Comparison of ENCODE assay signal across 23 mouse cellular contexts in genomic region chr1:170865406-170865805, GRCm38 (mm10). TPM values are rescaled to one million over a fixed set of nuclear protein-coding genes. Genes with fewer than 3 reads are reported as not detected.
DNase-seq lines count a peak whose midpoint lies in the region; ATAC-seq lines count a peak whose summit lies in the region.
"Had no signal": no experiment of that assay in that cellular context is flagged by ENCODE, and none has a peak within 500 bp of the region (broad histone marks: within the 10 kb centered on the region; RNA-seq: fewer than 3 reads in every experiment).

No protein-coding gene starts in this region.

- ATAC-seq in liver, embryonic 11.5 days (replicated peaks; ENCODE audit: low FRiP score), result no peak
- 0 out of 2 replicates have a peak, but pooled peaks have one; percentile 7 for ATAC-seq in common myeloid progenitor, adult 5-6 weeks (replicated peaks; ENCODE audit: low read depth, poor library complexity, severe bottlenecking)
- ATAC-seq in forebrain, embryonic 14.5 days, result no peak
- ATAC-seq: hindbrain, embryonic 16.5 days; intestine, embryonic 16.5 days had no signal

- H3K36me3 ChIP-seq in heart, embryonic 10.5 days, result no peaks in the 10 kb centered on the region
- H3K36me3 ChIP-seq in liver, embryonic 11.5 days (ENCODE audit: control insufficient read depth, insufficient read depth, low read length), result 0 out of 2 replicates have a peak, but pooled peaks cover 2% of the 10 kb centered on the region
- no peaks in the 10 kb centered on the region for H3K36me3 ChIP-seq in macrophage (ENCODE audit: inconsistent target)
- no peaks in the 10 kb centered on the region for H3K36me3 ChIP-seq in forebrain, embryonic 14.5 days (ENCODE audit: control insufficient read depth, insufficient read depth, low read length)
- H3K36me3 ChIP-seq: forebrain, embryonic 10.5 days; kidney, embryonic 15.5 days; limb, embryonic 12.5 days; midbrain, embryonic 10.5 days had no signal

- peak; percentile 64 for DNase-seq in heart, embryonic 10.5 days (ENCODE audit: low spot score)
- no peak for DNase-seq in heart, adult 9 months (ENCODE audit: low spot score in 2 of 2)
- DNase-seq in liver, embryonic 11.5 days (ENCODE audit: low spot score), result no peak
- DNase-seq in liver, result no peak
- DNase-seq in layer of hippocampus, adult 11-12 months (ENCODE audit: low spot score), result no peak
- DNase-seq in forebrain, embryonic 14.5 days (ENCODE audit: low spot score), result no peak
- DNase-seq: cerebellum, adult 2 months; cerebellum, postnatal 36 days; kidney, postnatal 4 days; lung, adult 2 months; right cerebral cortex, postnatal 4 days; thymus, postnatal 4 days had no signal

- H3K4me3 ChIP-seq in heart, embryonic 10.5 days, result peak overlapping the region; percentile 37
- H3K4me3 ChIP-seq in liver, embryonic 11.5 days (ENCODE audit: low read depth, low read length), result no peak overlapping the region
- no peak overlapping the region; the same call in 1 of the 2 replicates for H3K4me3 ChIP-seq in macrophage (ENCODE audit: inconsistent target)
- no peak overlapping the region for H3K4me3 ChIP-seq in forebrain, embryonic 14.5 days (ENCODE audit: low read depth, low read length)
- H3K4me3 ChIP-seq: kidney, embryonic 15.5 days; limb, embryonic 12.5 days; midbrain, embryonic 10.5 days had no signal

- H3K4me1 ChIP-seq in heart, embryonic 10.5 days, result peaks cover 34% of the 10 kb centered on the region
- peaks cover 43% of the 10 kb centered on the region for H3K4me1 ChIP-seq in liver, embryonic 11.5 days (replicated peaks; ENCODE audit: control insufficient read depth, insufficient read depth, low read length)
- H3K4me1 ChIP-seq in forebrain, embryonic 14.5 days (ENCODE audit: control insufficient read depth, insufficient read depth, low read length), result peaks cover 3% of the 10 kb centered on the region

- H3K4me2 ChIP-seq in liver, embryonic 11.5 days, result peak overlapping the region; percentile 4; the same call in 1 of the 2 replicates
- H3K4me2 ChIP-seq in forebrain, embryonic 14.5 days (ENCODE audit: low read length), result no peak overlapping the region
- H3K4me2 ChIP-seq: kidney, embryonic 15.5 days; limb, embryonic 12.5 days had no signal

- no peaks in the 10 kb centered on the region for H3K27me3 ChIP-seq in heart, embryonic 10.5 days (ENCODE audit: insufficient read depth, poor library complexity, severe bottlenecking)
- H3K27me3 ChIP-seq in liver, embryonic 11.5 days (replicated peaks; ENCODE audit: control insufficient read depth, insufficient read depth, low read length), result no peaks in the 10 kb centered on the region
- H3K27me3 ChIP-seq in forebrain, embryonic 14.5 days (replicated peaks; ENCODE audit: control insufficient read depth, insufficient read depth, low read length), result no peaks in the 10 kb centered on the region
- H3K27me3 ChIP-seq: kidney, embryonic 15.5 days; limb, embryonic 12.5 days had no signal

- H3K9ac ChIP-seq in liver, embryonic 11.5 days (ENCODE audit: low read depth, low read length), result no peak overlapping the region
- no peak overlapping the region for H3K9ac ChIP-seq in forebrain, embryonic 14.5 days (ENCODE audit: low read length)
- H3K9ac ChIP-seq: kidney, embryonic 15.5 days; limb, embryonic 12.5 days had no signal

- H3K79me2 ChIP-seq in macrophage (ENCODE audit: inconsistent target), result peaks cover 76% of the 10 kb centered on the region

- no peaks in the 10 kb centered on the region for H3K9me3 ChIP-seq in heart, embryonic 10.5 days
- no peaks in the 10 kb centered on the region for H3K9me3 ChIP-seq in liver, embryonic 11.5 days (ENCODE audit: control insufficient read depth, low read length)
- no peaks in the 10 kb centered on the region for H3K9me3 ChIP-seq in forebrain, embryonic 14.5 days (replicated peaks; ENCODE audit: control insufficient read depth, low read length)
- H3K9me3 ChIP-seq: forebrain, embryonic 10.5 days; kidney, embryonic 15.5 days; limb, embryonic 12.5 days; midbrain, embryonic 10.5 days had no signal

- 44% methylated on average over 5 of the region's 5 CpGs for WGBS in heart, embryonic 10.5 days
- 53% methylated on average over 5 of the region's 5 CpGs for WGBS in liver, embryonic 11.5 days
- 11% methylated on average over 5 of the region's 5 CpGs for WGBS in macrophage (ENCODE audit: missing documents)
- WGBS in forebrain, embryonic 14.5 days, result 93% methylated on average over 5 of the region's 5 CpGs

- H3K27ac ChIP-seq in heart, embryonic 10.5 days, result peak overlapping the region; percentile 56; the same call in 1 of the 2 replicates
- no peak overlapping the region for H3K27ac ChIP-seq in liver, embryonic 11.5 days (ENCODE audit: low read depth, low read length)
- H3K27ac ChIP-seq in macrophage, result peak overlapping the region; percentile 35
- no peak overlapping the region for H3K27ac ChIP-seq in forebrain, embryonic 14.5 days (ENCODE audit: low read depth, low read length)
- H3K27ac ChIP-seq: forebrain, embryonic 10.5 days; kidney, embryonic 15.5 days; limb, embryonic 12.5 days; midbrain, embryonic 10.5 days had no signal

RNA-seq across cellular contexts. Expression of gene Atf6, which starts 2.2 kb away (rescaled TPM):
- polyA plus RNA-seq in heart, embryonic 10.5 days (2016; fragmentation: Nextera tagmentation; extraction: Ambion mirVana), result 10.9 and 16.0 TPM in 2 replicates
- 11.5 and 12.4 TPM in 2 replicates for polyA plus RNA-seq in liver, embryonic 11.5 days (2014; fragmentation: Nextera tagmentation; extraction: Ambion mirVana)
- total RNA-seq in common myeloid progenitor, adult 5-6 weeks (2017), result 19.8 and 28.6 TPM in 2 replicates
- total RNA-seq in macrophage (2018; cell fraction: chromatin; rRNA removed), result 100 to 1,000 TPM in 7 of 26 experiments, 10 to 100 TPM in 19; 32.2 to 113 (median 88.3) TPM
- 10 to 100 TPM; 39.2 to 72.1 (median 54.7) TPM for total RNA-seq in macrophage (2018; cell fraction: cytosol; rRNA removed)
- total RNA-seq in macrophage (2018; cell fraction: nucleus; rRNA removed), result 100 to 1,000 TPM in 6 of 26 experiments, 10 to 100 TPM in 20; 48.1 to 130 (median 83.2) TPM
- 41.4 to 56.5 TPM (median 54.4 TPM) in 3 replicates for polyA plus RNA-seq in macrophage (2018)
- 7.5 and 8.9 TPM in 2 replicates for polyA plus RNA-seq in forebrain, embryonic 14.5 days (2014; fragmentation: Nextera tagmentation; extraction: Ambion mirVana)

RNA-seq across cellular contexts. Expression of gene Gm26620, which starts 19.5 kb away (rescaled TPM):
- 0.67 TPM in 1 of 2 replicates, not detected in the other for polyA plus RNA-seq in heart, embryonic 10.5 days (2016; fragmentation: Nextera tagmentation; extraction: Ambion mirVana)
- polyA plus RNA-seq in liver, embryonic 11.5 days (2014; fragmentation: Nextera tagmentation; extraction: Ambion mirVana), result 0.62 TPM in 1 of 2 replicates, not detected in the other
- total RNA-seq in common myeloid progenitor, adult 5-6 weeks (2017), result not detected in 2 replicates
- 1 to 10 TPM in 9 of 26 experiments, not detected in 17; 1.3 to 2.3 (median 1.5) TPM for total RNA-seq in macrophage (2018; cell fraction: chromatin; rRNA removed)
- 1 to 10 TPM in 2 of 26 experiments, under 1 TPM in 24; 0.21 to 1.2 (median 0.51) TPM for total RNA-seq in macrophage (2018; cell fraction: cytosol; rRNA removed)
- total RNA-seq in macrophage (2018; cell fraction: nucleus; rRNA removed), result 1 to 10 TPM in 7 of 26 experiments, under 1 TPM in 7, not detected in 12; 0.59 to 2.0 (median 1.1) TPM
- polyA plus RNA-seq in macrophage (2018), result 0.43 to 0.62 TPM (median 0.55 TPM) in 3 replicates
- polyA plus RNA-seq in forebrain, embryonic 14.5 days (2014; fragmentation: Nextera tagmentation; extraction: Ambion mirVana), result 0.29 and 0.64 TPM in 2 replicates
- total RNA-seq: hematopoietic stem cell, adult 5-6 weeks had no signal

RNA-seq across cellular contexts. Expression of gene Dusp12, which starts 19.9 kb away (rescaled TPM):
- 28.9 and 37.9 TPM in 2 replicates for polyA plus RNA-seq in heart, embryonic 10.5 days (2016; fragmentation: Nextera tagmentation; extraction: Ambion mirVana)
- polyA plus RNA-seq in liver, embryonic 11.5 days (2014; fragmentation: Nextera tagmentation; extraction: Ambion mirVana), result 34.8 and 36.7 TPM in 2 replicates
- total RNA-seq in common myeloid progenitor, adult 5-6 weeks (2017), result 10.3 and 11.9 TPM in 2 replicates
- 10 to 100 TPM in 17 of 26 experiments, 1 to 10 TPM in 9; 3.0 to 37.0 (median 17.2) TPM for total RNA-seq in macrophage (2018; cell fraction: chromatin; rRNA removed)
- 10 to 100 TPM in 17 of 26 experiments, 1 to 10 TPM in 9; 6.9 to 18.6 (median 12.3) TPM for total RNA-seq in macrophage (2018; cell fraction: cytosol; rRNA removed)
- 10 to 100 TPM in 12 of 26 experiments, 1 to 10 TPM in 14; 3.2 to 29.1 (median 9.8) TPM for total RNA-seq in macrophage (2018; cell fraction: nucleus; rRNA removed)
- 9.6 to 14.7 TPM (median 12.1 TPM) in 3 replicates for polyA plus RNA-seq in macrophage (2018)
- 36.8 and 39.7 TPM in 2 replicates for polyA plus RNA-seq in forebrain, embryonic 14.5 days (2014; fragmentation: Nextera tagmentation; extraction: Ambion mirVana)

RNA-seq across cellular contexts. Expression of gene Fcrlb, which starts 47.3 kb away (rescaled TPM):
- polyA plus RNA-seq in heart, embryonic 10.5 days (2016; fragmentation: Nextera tagmentation; extraction: Ambion mirVana), result not detected in 2 replicates
- 0.14 TPM in 1 of 2 replicates, not detected in the other for polyA plus RNA-seq in liver, embryonic 11.5 days (2014; fragmentation: Nextera tagmentation; extraction: Ambion mirVana)
- total RNA-seq in common myeloid progenitor, adult 5-6 weeks (2017), result not detected in 2 replicates
- total RNA-seq in macrophage (2018; cell fraction: chromatin; rRNA removed), result 1 to 10 TPM in 2 of 26 experiments, under 1 TPM in 1, not detected in 23; 0.49 to 6.0 (median 1.0) TPM
- total RNA-seq in macrophage (2018; cell fraction: cytosol; rRNA removed), result under 1 TPM in 19 of 26 experiments, not detected in 7; 0.11 to 0.67 (median 0.24) TPM
- 1 to 10 TPM in 5 of 26 experiments, under 1 TPM in 7, not detected in 14; 0.43 to 5.2 (median 0.76) TPM for total RNA-seq in macrophage (2018; cell fraction: nucleus; rRNA removed)
- 0.47 to 0.68 TPM in 2 of 3 replicates, not detected in the other for polyA plus RNA-seq in macrophage (2018)
- polyA plus RNA-seq in forebrain, embryonic 14.5 days (2014; fragmentation: Nextera tagmentation; extraction: Ambion mirVana), result not detected in 2 replicates
- total RNA-seq: adrenal gland, postnatal 4 days; gastrocnemius, adult 8-10 months; hematopoietic stem cell, adult 5-6 weeks had no signal
- polyA plus RNA-seq: forebrain, embryonic 10.5 days; kidney, embryonic 15.5 days; limb, embryonic 12.5 days; midbrain, embryonic 10.5 days had no signal

Comparison
In these comparisons a context has a peak if more than half of its experiments do, and no peak if none do; other contexts are left out.
1. H3K27ac ChIP-seq: peak in heart, embryonic 10.5 days (single experiment) and macrophage (single experiment); none in liver, embryonic 11.5 days (single experiment) and forebrain, embryonic 14.5 days (single experiment).